Mouse (Mus musculus) liver, embryonic 15.5 days (tissue): Measurements from ENCODE around the gene Brinp2. TPM values are rescaled to one million over a fixed set of nuclear protein-coding genes. Genes with fewer than 3 reads are reported as not detected.

Source experiments
- ATAC-seq: fragments of 200-750 bp; cut with Nextera tagmentation; 2 replicates; pipeline ENCODE4 v1.8.0; 2017; ENCODE audit warnings: moderate number of reproducible peaks, mild to moderate bottlenecking, moderate library complexity; ENCODE audit not compliant: insufficient read depth
- H3K27ac ChIP-seq: fragments of 300-500 bp; sonication (generic); replicated peaks from 2 replicates; pipeline ENCODE4 v1.5.1; 2015; ENCODE audit warnings: mild to moderate bottlenecking, inconsistent platforms
- H3K27me3 ChIP-seq: fragments of 300-500 bp; sonication (generic); 2 replicates; pipeline ENCODE4 v1.6.1; 2015; ENCODE audit warnings: mild to moderate bottlenecking, inconsistent platforms
- H3K36me3 ChIP-seq: fragments of 300-500 bp; sonication (generic); replicated peaks from 2 replicates; pipeline ENCODE4 v1.6.1; 2015; ENCODE audit warnings: moderate library complexity, mild to moderate bottlenecking, inconsistent platforms
- H3K4me1 ChIP-seq: fragments of 300-500 bp; sonication (generic); replicated peaks from 2 replicates; pipeline ENCODE4 v1.6.1; 2015; ENCODE audit warnings: inconsistent platforms
- H3K4me2 ChIP-seq: fragments of 300-500 bp; sonication (generic); 2 replicates; pipeline ENCODE4 v1.6.1; 2015; ENCODE audit warnings: moderate library complexity, mild to moderate bottlenecking, inconsistent platforms
- H3K4me3 ChIP-seq: fragments of 300-500 bp; sonication (generic); replicated peaks from 2 replicates; pipeline ENCODE4 v1.5.1; 2015; ENCODE audit warnings: mild to moderate bottlenecking, inconsistent platforms
- H3K9ac ChIP-seq: fragments of 300-500 bp; sonication (generic); 2 replicates; pipeline ENCODE4 v1.6.1; 2015; ENCODE audit warnings: moderate library complexity, mild to moderate bottlenecking, inconsistent platforms
- H3K9me3 ChIP-seq: fragments of 300-500 bp; sonication (generic); replicated peaks from 2 replicates; pipeline ENCODE4 v1.6.1; 2016; ENCODE audit warnings: inconsistent platforms
- WGBS: fragments of 180-500 bp; shearing (Covaris S2); methylation state at CpG from one replicate; pipeline ENCODE4 v1.1.7; 2015; ENCODE audit warnings: mixed read lengths; ENCODE audit not compliant: insufficient replicate concordance; 5-methylcytosine and 5-hydroxymethylcytosine counted together
- polyA plus RNA-seq: library from polyadenylated mRNA; unstranded; fragments of >200 nt; fragmentation: Nextera tagmentation; extraction: Ambion mirVana; gene quantifications from 2 replicates; pipeline ENCODE4 v1.2.1, GENCODE M21; 2015

Brinp2 gene
- polyA plus RNA-seq, 1 experiment from 2014 or later: 0.05 TPM

- no peak overlapping the region for H3K27ac ChIP-seq
- no peaks in the 10 kb centered on the region for H3K36me3 ChIP-seq
- no peaks in the 10 kb centered on the region for H3K27me3 ChIP-seq
- no peaks in the 10 kb centered on the region for H3K9me3 ChIP-seq
- no peaks in the 10 kb centered on the region for H3K4me1 ChIP-seq
- no peak for ATAC-seq
- WGBS: 23% methylated on average over 1 of the region's 1 CpGs
- no peak overlapping the region for H3K9ac ChIP-seq
- H3K4me2 ChIP-seq: no peak overlapping the region
- H3K4me3 ChIP-seq: no peak overlapping the region
These were observed 137.4 kb downstream of the Brinp2 start for GRCm38 (mm10) chr1:158218750-158219149.

- H3K4me3 ChIP-seq: no peak overlapping the region
- H3K36me3 ChIP-seq: no peaks in the 10 kb centered on the region
- H3K27me3 ChIP-seq: no peaks in the 10 kb centered on the region
- no peak overlapping the region for H3K27ac ChIP-seq
- ATAC-seq: no peak
- 12% methylated on average over 2 of the region's 2 CpGs for WGBS
- no peak overlapping the region for H3K4me2 ChIP-seq
- H3K9ac ChIP-seq: no peak overlapping the region
- H3K9me3 ChIP-seq: no peaks in the 10 kb centered on the region
- H3K4me1 ChIP-seq: no peaks in the 10 kb centered on the region
These were observed 137.8 kb downstream of the Brinp2 start for GRCm38 (mm10) chr1:158218294-158218693.

DNA sequence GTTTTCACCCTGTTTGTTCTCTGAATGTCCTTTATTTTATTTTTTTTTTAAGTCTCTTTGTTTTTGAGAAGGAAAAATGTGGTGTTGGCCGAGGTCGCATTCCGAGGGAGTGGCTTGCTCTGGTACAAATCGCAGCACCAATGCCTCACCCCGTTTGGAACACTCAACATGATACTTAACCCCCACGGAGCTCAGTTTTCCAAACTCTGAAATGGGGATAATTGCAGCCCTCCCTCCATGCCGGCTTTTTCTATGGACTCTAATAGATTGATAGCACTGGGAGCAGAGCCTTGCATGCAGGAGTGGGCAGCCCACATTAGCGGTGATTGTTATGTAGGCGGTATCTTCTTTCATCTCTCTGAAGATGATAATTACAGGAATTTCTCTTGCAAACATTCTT lies 140.5 kb downstream of the Brinp2 start:
- H3K27ac ChIP-seq: no peak overlapping the region
- no peaks in the 10 kb centered on the region for H3K4me1 ChIP-seq
- no peak overlapping the region for H3K4me2 ChIP-seq
- WGBS: 68% methylated on average over 9 of the region's 9 CpGs
- no peak overlapping the region for H3K4me3 ChIP-seq
- ATAC-seq: no peak
- H3K27me3 ChIP-seq: no peaks in the 10 kb centered on the region
- H3K36me3 ChIP-seq: no peaks in the 10 kb centered on the region
- no peak overlapping the region for H3K9ac ChIP-seq
- H3K9me3 ChIP-seq: no peaks in the 10 kb centered on the region

DNA sequence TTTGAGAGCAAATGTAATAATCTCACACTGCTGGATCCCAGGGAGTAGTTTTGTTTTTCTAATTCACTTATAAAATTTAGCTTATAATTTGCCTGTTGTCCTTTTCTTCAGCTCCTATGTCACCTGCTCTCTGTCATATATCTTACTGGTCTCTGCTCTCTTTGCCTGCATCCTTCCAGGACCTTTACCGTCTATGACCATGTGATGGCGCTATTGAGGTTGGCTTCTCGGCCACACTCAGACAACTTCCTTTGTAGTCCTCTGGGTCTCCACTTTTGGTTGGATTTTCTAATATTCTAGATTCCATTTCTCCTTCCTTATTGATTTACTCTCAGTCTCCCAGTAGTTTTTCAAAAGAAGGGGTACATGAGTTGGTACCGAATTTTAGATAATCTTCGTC lies 141.4 kb downstream of the Brinp2 start:
- ATAC-seq: no peak
- Histone ChIP-seq H3K4me1 (no peaks in the 10 kb centered on the region), H3K36me3 (no peaks in the 10 kb centered on the region), H3K27ac (no peak overlapping the region), H3K27me3 (no peaks in the 10 kb centered on the region), H3K9me3 (no peaks in the 10 kb centered on the region), H3K4me3 (no peak overlapping the region), H3K4me2 (no peak overlapping the region), H3K9ac (no peak overlapping the region)
- WGBS: 41% methylated on average over 5 of the region's 5 CpGs

DNA sequence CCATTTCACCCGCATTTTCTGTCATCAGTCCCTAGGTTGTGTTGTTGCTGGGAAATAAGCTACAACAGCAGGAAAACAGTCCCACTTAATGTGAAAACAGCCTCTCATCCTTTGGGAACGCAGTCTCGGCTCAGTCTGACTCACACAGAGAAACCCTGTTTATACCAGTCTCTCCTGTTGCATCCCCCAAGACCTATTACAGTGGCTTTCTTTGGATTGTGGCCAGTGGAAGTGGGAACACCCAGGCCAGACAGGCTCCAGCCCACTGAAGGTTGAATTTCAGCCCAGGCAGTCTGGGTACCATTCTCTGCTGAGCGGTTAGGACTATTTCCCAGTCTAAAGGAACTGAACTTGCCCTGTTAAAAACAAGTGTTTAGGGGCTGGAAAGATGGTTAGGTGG lies 142.4 kb downstream of the Brinp2 start:
- H3K9ac ChIP-seq: no peak overlapping the region
- no peaks in the 10 kb centered on the region for H3K4me1 ChIP-seq
- H3K36me3 ChIP-seq: no peaks in the 10 kb centered on the region
- H3K4me2 ChIP-seq: no peak overlapping the region
- WGBS: 72% methylated on average over 4 of the region's 4 CpGs
- ATAC-seq: no peak
- no peaks in the 10 kb centered on the region for H3K9me3 ChIP-seq
- H3K27ac ChIP-seq: no peak overlapping the region
- no peak overlapping the region for H3K4me3 ChIP-seq
- no peaks in the 10 kb centered on the region for H3K27me3 ChIP-seq

DNA sequence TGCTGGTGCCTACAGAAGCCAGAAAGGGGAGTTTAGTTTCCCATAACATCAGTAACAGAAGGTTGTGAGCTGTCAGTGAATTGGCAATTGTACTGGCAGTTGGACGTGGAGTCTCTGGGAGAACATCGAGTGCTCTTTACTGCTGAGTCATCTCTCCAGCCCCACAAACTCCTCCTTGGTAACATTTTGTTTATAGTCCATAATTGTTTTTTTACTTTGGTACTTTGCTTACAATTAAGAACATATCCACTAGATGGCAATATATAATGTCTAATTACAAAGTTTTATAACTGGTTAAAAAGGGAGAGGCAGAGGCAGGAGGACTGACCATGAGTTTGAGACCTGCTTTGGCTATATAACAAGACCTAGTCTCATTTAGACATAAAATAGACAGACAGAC lies 148.5 kb downstream of the Brinp2 start:
- no peak overlapping the region for H3K27ac ChIP-seq
- H3K27me3 ChIP-seq: no peaks in the 10 kb centered on the region
- no peaks in the 10 kb centered on the region for H3K36me3 ChIP-seq
- H3K4me2 ChIP-seq: no peak overlapping the region
- H3K4me1 ChIP-seq: no peaks in the 10 kb centered on the region
- H3K9ac ChIP-seq: no peak overlapping the region
- H3K4me3 ChIP-seq: no peak overlapping the region
- no peaks in the 10 kb centered on the region for H3K9me3 ChIP-seq
- ATAC-seq: no peak
- WGBS: 49% methylated on average over 2 of the region's 2 CpGs

GRCm38 (mm10) chr1:158202932-158203331 lies 153.2 kb downstream of the Brinp2 start:
- no peaks in the 10 kb centered on the region for H3K4me1 ChIP-seq
- H3K36me3 ChIP-seq: no peaks in the 10 kb centered on the region
- H3K27ac ChIP-seq: no peak overlapping the region
- H3K27me3 ChIP-seq: no peaks in the 10 kb centered on the region
- no peak overlapping the region for H3K4me3 ChIP-seq
- no peak for ATAC-seq
- 52% methylated on average over 2 of the region's 2 CpGs for WGBS
- no peak overlapping the region for H3K9ac ChIP-seq
- no peak overlapping the region for H3K4me2 ChIP-seq
- H3K9me3 ChIP-seq: no peaks in the 10 kb centered on the region

Other genes with a start within 250 kb of the Brinp2 start
- 0.02 and 0.07 TPM in 2 replicates for gene Astn1, start 5.9 kb upstream of the Brinp2 start, polyA plus RNA-seq